Mouse (Mus musculus): ENCODE results near the gene Unc45b. TPM values are rescaled to one million over a fixed set of nuclear protein-coding genes. Genes with fewer than 3 reads are reported as not detected.

The Unc45b gene
- 0.62 and 0.88 TPM in 2 replicates for polyA plus RNA-seq (2012; rRNA removed)

GRCm38 (mm10) chr11:82910250-82910649 is at the start of gene Unc45b:
Unc45b (plus strand) TSS chr11:82910550.
- DNase-seq (ENCODE audit: low read depth, low spot score), result no peak
- 88% methylated on average over 4 of the region's 4 CpGs for WGBS

DNA sequence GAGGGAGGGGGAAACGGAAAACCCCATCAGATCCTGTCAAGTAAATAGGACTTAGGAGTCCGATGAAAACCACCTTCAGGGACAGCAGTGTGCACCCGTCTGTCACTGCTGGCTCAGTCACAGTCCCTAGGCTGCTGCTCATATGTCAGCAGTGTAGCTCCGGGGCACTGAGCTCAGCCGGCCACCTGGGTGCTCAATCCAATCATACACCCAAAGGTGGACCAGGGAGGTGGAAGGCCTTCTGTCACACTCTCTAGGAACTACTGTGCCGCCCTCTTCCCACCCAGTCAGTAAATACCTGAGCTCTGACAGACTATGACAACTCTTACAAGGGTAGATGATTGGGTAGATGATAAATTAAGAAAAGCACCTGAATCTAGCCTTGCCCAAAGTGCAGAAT is 49.6 kb upstream of the Unc45b start:
- 64% methylated on average over 6 of the region's 6 CpGs for WGBS
- no peak for DNase-seq (ENCODE audit: low read depth, low spot score)

DNA sequence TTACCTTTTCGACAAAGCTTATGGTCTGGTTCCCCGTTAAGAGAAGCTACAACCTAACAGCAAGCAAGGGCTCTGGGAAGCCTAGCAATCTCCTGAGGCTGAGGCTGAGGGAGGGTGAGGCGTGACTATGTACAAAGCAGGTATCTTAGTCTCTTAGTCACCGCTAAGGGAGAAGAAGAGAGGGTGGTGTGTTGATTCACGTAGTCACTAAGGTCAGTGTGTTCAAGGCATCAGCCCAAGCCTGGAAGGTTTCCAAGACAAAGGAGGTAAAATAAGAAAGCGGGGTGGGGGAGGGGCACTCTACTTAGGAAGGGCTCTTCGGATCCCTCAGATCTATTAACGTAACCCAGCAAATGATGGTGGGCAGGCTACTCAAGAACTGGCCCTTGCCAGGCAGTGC is 48.8 kb upstream of the Unc45b start:
- WGBS, result 28% methylated on average over 8 of the region's 8 CpGs
- peak; percentile 53 for DNase-seq (ENCODE audit: low read depth, low spot score)

GRCm38 (mm10) chr11:82862638-82863037 is 47.7 kb upstream of the Unc45b start:
- no peak for DNase-seq (ENCODE audit: low read depth, low spot score)
- 90% methylated on average over 9 of the region's 9 CpGs for WGBS

- WGBS, result 53% methylated on average over 2 of the region's 2 CpGs
Observed at GRCm38 (mm10) chr11:82863059-82863458, 47.3 kb upstream of the Unc45b start.

GRCm38 (mm10) chr11:82863488-82863931 is 46.8 kb upstream of the Unc45b start:
- 27% methylated on average over 4 of the region's 4 CpGs for WGBS
- no peak for DNase-seq (ENCODE audit: low read depth, low spot score)

More at GRCm38 (mm10) chr11:82863059-82863458, 47.3 kb upstream of the Unc45b start:
- no peak for DNase-seq (ENCODE audit: low read depth, low spot score)

DNA sequence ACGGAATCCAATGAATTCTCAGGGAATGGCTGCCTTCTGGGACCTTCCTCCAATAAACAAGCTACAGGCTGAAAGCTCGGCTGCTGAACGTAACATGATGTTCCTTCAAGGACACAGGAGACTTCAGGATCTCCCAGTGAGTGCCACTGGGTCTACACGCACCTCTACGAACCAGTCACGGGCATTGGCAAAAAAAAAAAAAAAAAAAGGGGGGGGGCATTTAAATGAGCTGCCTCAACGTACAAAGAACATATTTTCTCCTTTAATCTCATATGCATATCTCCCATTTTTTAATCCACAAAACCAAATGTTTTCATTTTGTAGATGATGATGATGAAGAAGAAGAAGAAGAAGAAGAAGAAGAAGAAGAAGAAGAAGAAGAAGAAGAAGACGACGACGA is 44.4 kb upstream of the Unc45b start:
- DNase-seq (ENCODE audit: low read depth, low spot score), result no peak
- WGBS, result 87% methylated on average over 10 of the region's 10 CpGs

DNA sequence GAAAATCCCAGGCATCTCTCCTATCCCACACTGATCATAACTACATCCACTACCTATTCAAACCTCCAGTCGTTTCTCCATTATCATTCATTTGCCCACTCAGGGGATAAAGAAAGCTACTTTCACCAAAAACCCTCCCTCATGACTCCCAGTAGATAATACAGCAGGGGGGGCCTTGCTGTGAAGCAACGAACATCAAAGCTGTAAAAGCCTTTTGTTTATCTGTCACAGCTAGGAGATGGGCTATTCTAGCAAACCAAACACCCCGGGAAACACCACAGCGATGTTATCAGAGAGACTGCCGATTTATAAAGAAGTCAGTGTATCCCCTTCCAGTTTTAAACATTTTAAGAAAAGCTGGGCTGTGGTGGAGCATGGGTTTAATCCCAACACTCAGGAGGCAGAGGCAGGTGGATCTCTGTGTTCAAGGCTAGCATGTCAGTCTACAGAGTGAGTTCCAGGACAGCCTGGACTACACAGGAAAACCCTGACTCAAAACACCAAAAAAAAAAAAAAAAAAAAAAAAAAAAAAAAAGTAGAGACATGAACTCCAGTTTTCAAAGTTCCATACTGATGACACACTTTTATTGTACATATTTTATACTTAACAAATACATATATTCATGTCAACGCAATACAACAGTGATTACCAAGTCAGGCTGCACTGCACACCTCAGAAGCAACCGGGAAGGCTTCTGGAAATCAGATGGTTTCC is 43.3 kb upstream of the Unc45b start:
- 54% methylated on average over 7 of the region's 7 CpGs for WGBS
- DNase-seq (ENCODE audit: low read depth, low spot score), result no peak

GRCm38 (mm10) chr11:82867956-82868355 is 42.4 kb upstream of the Unc45b start:
- DNase-seq (ENCODE audit: low read depth, low spot score), result no peak
- WGBS, result 78% methylated on average over 5 of the region's 5 CpGs

GRCm38 (mm10) chr11:82869506-82870172 is 40.7 kb upstream of the Unc45b start:
- 47% methylated on average over 9 of the region's 9 CpGs for WGBS
- DNase-seq (ENCODE audit: low read depth, low spot score), result no peak

DNA sequence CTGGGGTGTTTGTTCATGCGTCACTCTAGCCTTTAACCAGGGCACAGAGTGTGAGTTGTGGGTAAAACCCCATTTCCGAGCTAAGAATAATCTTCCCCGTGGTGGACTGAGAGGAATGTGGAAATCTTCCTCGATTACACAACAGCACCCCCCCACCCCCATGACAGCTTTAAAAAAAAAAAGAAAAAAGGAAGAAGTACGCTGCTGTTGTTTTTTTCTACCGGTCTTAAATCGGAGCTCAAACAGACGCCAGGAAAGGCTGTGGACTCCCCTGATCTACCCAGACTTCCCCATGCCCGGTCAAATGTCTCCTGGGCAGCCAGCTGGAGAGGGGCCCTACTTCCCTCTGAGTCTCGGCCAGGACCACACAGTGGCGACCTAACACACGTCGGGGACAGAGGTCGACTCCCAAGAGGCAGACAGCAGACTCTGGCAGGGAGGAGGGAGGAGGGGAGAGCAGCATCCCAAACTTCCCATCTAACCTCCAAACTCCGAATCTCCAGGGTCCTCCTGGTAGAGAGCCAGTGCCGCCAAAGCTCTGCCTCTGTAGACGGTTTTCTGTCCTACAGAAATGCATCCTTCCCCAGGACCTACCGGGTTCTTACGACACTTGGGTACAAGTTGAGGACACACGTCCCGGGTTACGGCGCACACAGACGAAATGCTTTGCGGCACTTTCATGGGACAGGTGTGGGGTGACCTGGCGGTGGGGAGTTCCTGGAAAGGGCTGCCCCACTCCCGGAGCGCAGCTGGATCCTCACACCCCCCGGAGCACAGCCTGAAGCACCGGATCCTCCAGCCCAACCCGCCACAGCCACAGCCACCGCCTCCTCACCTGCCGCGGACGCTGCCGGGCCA is 39.9 kb upstream of the Unc45b start:
- no peak for DNase-seq (ENCODE audit: low read depth, low spot score)
- WGBS, result under 1% methylated on average over 36 of the region's 36 CpGs

DNA sequence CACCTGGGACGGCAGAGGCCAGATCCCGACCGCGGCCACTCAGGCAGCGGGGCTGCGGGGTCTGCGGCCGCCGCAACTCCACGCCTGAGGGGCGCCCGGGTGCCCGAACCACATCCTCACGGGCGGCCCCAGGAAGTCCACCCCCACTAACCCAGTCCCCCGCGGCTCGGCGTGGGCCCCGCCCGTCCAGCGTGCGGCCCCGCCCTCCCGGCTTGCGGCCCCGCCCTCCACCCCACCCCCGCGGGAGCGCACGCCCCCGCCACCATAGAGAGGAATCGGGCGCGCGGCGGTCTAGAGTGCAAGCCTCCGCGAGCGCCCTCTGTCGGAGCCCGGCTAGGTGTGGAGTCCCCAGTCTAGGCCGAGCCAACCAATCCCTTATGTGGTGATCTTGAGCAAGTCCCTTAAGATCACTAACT is 39.3 kb upstream of the Unc45b start, which contains the start of gene Rffl:
Rffl (minus strand) TSS at position 180 of the 416 bp plus-strand sequence.
- peak; percentile 77 for DNase-seq (ENCODE audit: low read depth, low spot score)

DNA sequence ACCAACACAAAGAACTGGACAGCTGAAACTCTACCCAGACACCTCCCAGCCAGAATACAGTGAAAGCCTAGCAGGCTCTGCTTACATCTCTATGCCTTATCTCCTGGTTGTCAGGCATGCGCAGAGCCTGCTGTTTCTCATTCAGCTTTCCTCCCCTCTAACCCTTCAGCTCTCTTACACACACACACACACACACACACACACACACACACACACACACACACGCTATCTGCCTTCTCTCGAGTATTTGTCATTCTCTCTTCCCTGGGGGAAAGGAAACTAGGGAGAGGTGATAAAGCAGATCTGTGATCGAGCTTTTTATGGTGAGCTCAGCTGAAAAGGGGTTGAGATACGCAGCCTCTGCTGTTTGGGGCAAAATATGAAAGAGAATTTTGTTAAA is 35.4 kb upstream of the Unc45b start:
- 75% methylated on average over 5 of the region's 5 CpGs for WGBS
- no peak for DNase-seq (ENCODE audit: low read depth, low spot score)

More for the DNA sequence above, 39.3 kb upstream of the Unc45b start, which contains the start of gene Rffl:
- under 1% methylated on average over 43 of the region's 43 CpGs for WGBS

DNA sequence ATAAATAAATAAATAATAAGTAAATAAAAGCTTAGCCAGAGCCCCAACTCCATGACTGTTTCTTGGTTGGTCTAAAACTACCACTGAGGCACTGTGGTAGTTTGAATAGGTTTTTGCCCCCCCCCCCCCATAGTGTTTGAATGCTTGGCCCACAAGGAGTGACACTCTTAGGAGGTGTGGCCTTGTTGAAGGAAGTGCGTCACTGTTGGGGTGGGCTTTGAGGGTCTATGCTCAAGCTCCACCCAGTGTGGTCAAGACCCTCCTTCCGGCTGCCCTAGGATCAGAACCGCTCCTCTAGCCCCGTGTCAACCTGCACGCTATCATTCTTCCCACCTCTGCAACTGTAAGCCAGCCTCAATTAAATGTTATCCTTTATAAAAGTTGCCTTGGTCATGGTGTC is 34.7 kb upstream of the Unc45b start:
- DNase-seq (ENCODE audit: low read depth, low spot score), result no peak
- WGBS, result 92% methylated on average over 5 of the region's 5 CpGs

DNA sequence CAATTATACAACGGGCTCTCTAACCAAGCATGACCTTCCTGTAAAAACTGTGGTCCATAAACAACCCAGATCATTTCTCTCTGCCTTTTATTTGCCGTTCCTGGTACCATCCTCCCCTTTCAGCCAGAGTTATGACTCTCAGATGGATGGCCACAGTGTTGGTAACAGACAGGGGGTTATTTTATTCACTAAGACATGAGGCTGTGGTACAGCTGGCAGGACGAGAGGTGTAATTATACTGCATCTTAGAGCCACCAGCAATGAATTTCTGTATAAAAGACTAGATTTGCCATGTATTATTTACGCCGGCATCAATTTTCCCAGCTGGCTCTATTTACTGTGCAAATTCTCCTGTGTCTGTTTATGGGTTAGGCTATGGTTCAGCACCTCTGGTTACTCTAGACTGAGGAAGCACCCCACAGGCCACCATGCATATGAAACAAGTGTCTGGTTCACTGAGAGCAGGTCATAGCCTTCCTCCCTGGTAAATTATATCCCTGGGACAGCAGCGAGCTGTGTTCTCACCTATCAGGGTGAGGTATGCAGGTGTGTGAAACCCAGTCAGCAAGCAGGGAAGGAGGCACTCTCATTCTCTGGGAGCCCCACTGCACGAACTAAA is 32.5 kb upstream of the Unc45b start:
- WGBS, result 85% methylated on average over 7 of the region's 7 CpGs
- no peak for DNase-seq (ENCODE audit: low read depth, low spot score)

DNA sequence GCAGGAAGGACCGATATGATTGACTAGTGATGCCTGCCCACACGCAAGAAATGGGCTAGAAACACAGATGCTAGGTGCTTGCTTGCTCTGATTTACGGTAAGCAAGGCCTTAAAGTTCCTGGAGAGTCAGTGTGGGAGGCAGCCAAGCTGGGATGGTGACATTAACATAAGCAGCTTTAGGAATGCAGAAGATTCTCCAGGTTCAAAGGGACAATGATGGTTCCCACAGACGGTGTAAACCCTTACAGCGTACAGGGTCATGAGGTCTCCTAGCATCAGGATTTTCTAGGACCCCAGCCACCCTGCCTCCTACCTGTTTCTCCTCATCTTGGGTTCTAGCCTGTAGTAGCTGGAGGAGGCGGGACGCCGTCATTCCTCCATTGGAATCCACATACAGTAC is 27.2 kb upstream of the Unc45b start:
- no peak for DNase-seq (ENCODE audit: low read depth, low spot score)
- 85% methylated on average over 8 of the region's 8 CpGs for WGBS

GRCm38 (mm10) chr11:82886559-82886958 is 23.8 kb upstream of the Unc45b start:
- 90% methylated on average over 3 of the region's 3 CpGs for WGBS
- DNase-seq (ENCODE audit: low read depth, low spot score), result no peak

GRCm38 (mm10) chr11:82888491-82888946 is 21.8 kb upstream of the Unc45b start:
- no peak for DNase-seq (ENCODE audit: low read depth, low spot score)
- WGBS, result 43% methylated on average over 10 of the region's 10 CpGs

GRCm38 (mm10) chr11:82889524-82890341 is 20.6 kb upstream of the Unc45b start:
- DNase-seq (ENCODE audit: low read depth, low spot score), result no peak
- 2% methylated on average over 31 of the region's 31 CpGs for WGBS

All from large intestine, adult 2 months (tissue).